Comparison of ENCODE assay signal across 7 mouse cellular contexts in genomic region chr8:80315371-80315770, GRCm38 (mm10).
A peak's percentile ranks its signal among the peaks of the same experiment; 100 is the strongest.
DNase-seq lines count a peak whose midpoint lies in the region; ATAC-seq lines count a peak whose summit lies in the region.

No protein-coding gene starts in this region.

- DNase-seq in urinary bladder, postnatal 14 days (ENCODE audit: low spot score): peak; percentile 30
- no peak for DNase-seq in urinary bladder, postnatal 4 days (ENCODE audit: low spot score in 2 of 2)
- peak; percentile 29 for DNase-seq in heart, postnatal 4 days
- peak; percentile 81 for DNase-seq in left cerebral cortex, postnatal 4 days
- DNase-seq in right cerebral cortex, postnatal 4 days: peak; percentile 74

- intact Hi-C loops in left cerebral cortex, postnatal 4 days (cut with DNase I): no loop called here

- ATAC-seq in common myeloid progenitor, adult 5-6 weeks (replicated peaks; ENCODE audit: low read depth, poor library complexity, severe bottlenecking): peak; percentile 16; the same call in 1 of the 2 replicates
- ATAC-seq in megakaryocyte-erythroid progenitor cell, adult 5-6 weeks (replicated peaks; ENCODE audit: low FRiP score, low TSS enrichment, poor library complexity, severe bottlenecking): peak; percentile 57

Comparison
In these comparisons a context has a peak if more than half of its experiments do, and no peak if none do; other contexts are left out.
1. DNase-seq: peak in urinary bladder, postnatal 14 days (single experiment), heart, postnatal 4 days (single experiment), left cerebral cortex, postnatal 4 days (single experiment) and right cerebral cortex, postnatal 4 days (single experiment); none in urinary bladder, postnatal 4 days (0 of 2).